Mouse (Mus musculus): ENCODE data around the gene Grtp1. TPM values are rescaled to one million over a fixed set of nuclear protein-coding genes. Genes with fewer than 3 reads are reported as not detected.

Grtp1 gene
- polyA plus RNA-seq, 1 experiment from 2014 or later, result 19.7 TPM

- WGBS, result 47% methylated on average over 3 of the region's 3 CpGs
These were observed 1.6 kb upstream of the Grtp1 start for GRCm38 (mm10) chr8:13202041-13202440.

DNA sequence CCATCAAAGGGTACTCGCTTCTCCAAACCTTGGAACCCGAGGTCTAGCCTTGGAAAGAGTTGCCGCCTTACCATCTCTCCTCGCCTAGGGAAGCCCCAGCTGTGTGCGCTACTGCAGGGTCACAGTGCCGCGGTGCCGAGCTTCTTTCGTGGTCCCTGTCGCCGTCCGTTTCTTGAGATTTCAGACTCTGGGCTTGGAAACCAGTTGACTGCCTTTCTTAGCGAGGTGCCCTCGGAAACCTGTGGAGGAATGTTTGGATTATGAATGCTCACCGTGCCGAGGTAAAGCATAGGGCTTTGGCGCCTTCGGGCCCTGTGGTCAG lies 554 bp upstream of the Grtp1 start:
- Histone ChIP-seq H3K4me1 (replicated peaks; ENCODE audit: control insufficient read depth, insufficient read depth, low read length) (peaks cover 36% of the 10 kb centered on the region), H3K9me3 (ENCODE audit: control insufficient read depth, low read length) (no peaks in the 10 kb centered on the region), H3K9ac (ENCODE audit: low read depth, low read length) (peak overlapping the region; percentile 80), H3K27ac (ENCODE audit: low read depth, low read length) (peak overlapping the region; percentile 92; the same call in 1 of the 2 replicates), H3K36me3 (ENCODE audit: control insufficient read depth, insufficient read depth, low read length) (no peaks in the 10 kb centered on the region), H3K27me3 (replicated peaks; ENCODE audit: control insufficient read depth, insufficient read depth, low read length) (peaks cover 7% of the 10 kb centered on the region), H3K4me2 (peak overlapping the region; percentile 73), H3K4me3 (ENCODE audit: low read depth, low read length) (peak overlapping the region; percentile 62)
- 5% methylated on average over 18 of the region's 18 CpGs for WGBS
- ATAC-seq (replicated peaks; ENCODE audit: low FRiP score) (0 out of 2 replicates have a peak, but pooled peaks have one; percentile 33), DNase-seq (ENCODE audit: low spot score) (peak; percentile 56)

More at GRCm38 (mm10) chr8:13202041-13202440, 1.6 kb upstream of the Grtp1 start:
- Histone ChIP-seq H3K4me2 (peak overlapping the region; percentile 73), H3K4me1 (replicated peaks; ENCODE audit: control insufficient read depth, insufficient read depth, low read length) (peaks cover 46% of the 10 kb centered on the region), H3K36me3 (ENCODE audit: control insufficient read depth, insufficient read depth, low read length) (no peaks in the 10 kb centered on the region), H3K4me3 (ENCODE audit: low read depth, low read length) (peak overlapping the region; percentile 62), H3K9ac (ENCODE audit: low read depth, low read length) (peak overlapping the region; percentile 80), H3K27ac (ENCODE audit: low read depth, low read length) (peak overlapping the region; percentile 92), H3K27me3 (replicated peaks; ENCODE audit: control insufficient read depth, insufficient read depth, low read length) (peaks cover 7% of the 10 kb centered on the region), H3K9me3 (ENCODE audit: control insufficient read depth, low read length) (no peaks in the 10 kb centered on the region)
- DNase-seq (ENCODE audit: low spot score) (no peak), ATAC-seq (replicated peaks; ENCODE audit: low FRiP score) (no peak)

GRCm38 (mm10) chr8:13199385-13200061 lies 897 bp downstream of the Grtp1 start:
- WGBS, result 25% methylated on average over 14 of the region's 14 CpGs
- Histone ChIP-seq H3K4me2 (peak overlapping the region; percentile 73), H3K4me1 (replicated peaks; ENCODE audit: control insufficient read depth, insufficient read depth, low read length) (peaks cover 28% of the 10 kb centered on the region), H3K27me3 (replicated peaks; ENCODE audit: control insufficient read depth, insufficient read depth, low read length) (peaks cover 7% of the 10 kb centered on the region), H3K4me3 (ENCODE audit: low read depth, low read length) (peak overlapping the region; percentile 62), H3K9me3 (ENCODE audit: control insufficient read depth, low read length) (no peaks in the 10 kb centered on the region), H3K9ac (ENCODE audit: low read depth, low read length) (peak overlapping the region; percentile 80), H3K36me3 (ENCODE audit: control insufficient read depth, insufficient read depth, low read length) (no peaks in the 10 kb centered on the region), H3K27ac (ENCODE audit: low read depth, low read length) (no peak overlapping the region)
- DNase-seq (ENCODE audit: low spot score) (no peak), ATAC-seq (replicated peaks; ENCODE audit: low FRiP score) (no peak)

- Histone ChIP-seq H3K36me3 (ENCODE audit: control insufficient read depth, insufficient read depth, low read length) (no peaks in the 10 kb centered on the region), H3K27ac (ENCODE audit: low read depth, low read length) (no peak overlapping the region), H3K4me1 (replicated peaks; ENCODE audit: control insufficient read depth, insufficient read depth, low read length) (peaks cover 14% of the 10 kb centered on the region), H3K4me2 (no peak overlapping the region), H3K4me3 (ENCODE audit: low read depth, low read length) (no peak overlapping the region), H3K9ac (ENCODE audit: low read depth, low read length) (no peak overlapping the region), H3K9me3 (ENCODE audit: control insufficient read depth, low read length) (no peaks in the 10 kb centered on the region), H3K27me3 (replicated peaks; ENCODE audit: control insufficient read depth, insufficient read depth, low read length) (peaks cover 5% of the 10 kb centered on the region)
- WGBS, result 85% methylated on average over 5 of the region's 5 CpGs
- no peak for DNase-seq (ENCODE audit: low spot score)
- ATAC-seq (replicated peaks; ENCODE audit: low FRiP score), result no peak
These were observed 2.9 kb downstream of the Grtp1 start for GRCm38 (mm10) chr8:13197493-13197892.

GRCm38 (mm10) chr8:13194818-13195217 lies 5.6 kb downstream of the Grtp1 start:
- no peak overlapping the region for H3K9ac ChIP-seq (ENCODE audit: low read depth, low read length)
- H3K4me1 ChIP-seq (replicated peaks; ENCODE audit: control insufficient read depth, insufficient read depth, low read length), result peaks cover 9% of the 10 kb centered on the region
- H3K27me3 ChIP-seq (replicated peaks; ENCODE audit: control insufficient read depth, insufficient read depth, low read length), result peaks cover 5% of the 10 kb centered on the region; the same call in 1 of the 2 replicates
- no peak for ATAC-seq (replicated peaks; ENCODE audit: low FRiP score)
- H3K9me3 ChIP-seq (ENCODE audit: control insufficient read depth, low read length), result no peaks in the 10 kb centered on the region
- WGBS, result 51% methylated on average over 10 of the region's 10 CpGs
- no peaks in the 10 kb centered on the region for H3K36me3 ChIP-seq (ENCODE audit: control insufficient read depth, insufficient read depth, low read length)
- H3K27ac ChIP-seq (ENCODE audit: low read depth, low read length), result no peak overlapping the region
- H3K4me3 ChIP-seq (ENCODE audit: low read depth, low read length), result no peak overlapping the region
- DNase-seq (ENCODE audit: low spot score), result no peak
- no peak overlapping the region for H3K4me2 ChIP-seq

DNA sequence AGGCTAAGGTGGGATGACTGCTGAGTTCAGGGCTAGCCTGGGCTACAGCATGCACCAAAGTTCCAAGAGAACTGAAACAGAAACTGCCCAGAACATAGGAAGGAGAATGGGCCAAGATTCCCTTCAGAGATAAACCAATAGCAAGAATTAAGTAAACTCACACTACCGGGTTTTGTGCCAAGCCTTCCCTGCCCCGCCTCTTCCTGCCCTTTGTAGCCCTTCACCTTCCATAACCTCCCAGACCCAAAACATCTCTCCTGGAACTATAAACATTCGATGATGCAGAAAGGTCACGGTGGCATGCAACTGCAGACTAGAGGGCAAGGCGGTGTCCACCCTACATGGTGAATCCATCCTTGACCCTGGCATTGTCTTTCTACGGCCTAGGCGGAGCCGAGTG lies 10.2 kb downstream of the Grtp1 start:
- H3K9ac ChIP-seq (ENCODE audit: low read depth, low read length), result no peak overlapping the region
- DNase-seq (ENCODE audit: low spot score) (no peak), ATAC-seq (replicated peaks; ENCODE audit: low FRiP score) (no peak)
- WGBS, result 91% methylated on average over 8 of the region's 8 CpGs
- H3K4me1 ChIP-seq (replicated peaks; ENCODE audit: control insufficient read depth, insufficient read depth, low read length), result no peaks in the 10 kb centered on the region
- H3K27ac ChIP-seq (ENCODE audit: low read depth, low read length), result no peak overlapping the region
- no peak overlapping the region for H3K4me3 ChIP-seq (ENCODE audit: low read depth, low read length)
- H3K9me3 ChIP-seq (ENCODE audit: control insufficient read depth, low read length), result no peaks in the 10 kb centered on the region
- H3K4me2 ChIP-seq, result no peak overlapping the region
- H3K27me3 ChIP-seq (replicated peaks; ENCODE audit: control insufficient read depth, insufficient read depth, low read length), result no peaks in the 10 kb centered on the region
- no peaks in the 10 kb centered on the region for H3K36me3 ChIP-seq (ENCODE audit: control insufficient read depth, insufficient read depth, low read length)

DNA sequence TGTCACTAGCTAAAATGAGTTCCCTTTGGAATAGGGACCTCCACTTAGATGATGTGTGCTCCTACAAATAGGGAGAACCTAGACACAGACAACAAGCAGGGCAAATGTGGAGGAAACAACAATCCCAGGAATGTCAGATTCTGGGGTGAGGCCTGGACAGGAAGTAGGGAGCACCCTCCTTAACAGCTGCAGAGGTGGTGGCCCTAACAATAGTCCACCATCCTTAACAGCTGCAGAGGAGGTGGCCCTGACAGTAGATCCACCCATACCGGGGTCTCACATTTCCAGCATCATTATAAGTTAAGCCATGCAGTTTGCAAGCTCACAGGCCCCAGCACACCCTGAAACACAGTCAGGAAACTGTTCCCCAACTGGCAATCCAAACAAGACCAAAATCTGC lies 11.6 kb downstream of the Grtp1 start:
- Histone ChIP-seq H3K4me1 (replicated peaks; ENCODE audit: control insufficient read depth, insufficient read depth, low read length) (no peaks in the 10 kb centered on the region), H3K4me2 (no peak overlapping the region), H3K9ac (ENCODE audit: low read depth, low read length) (no peak overlapping the region), H3K27me3 (replicated peaks; ENCODE audit: control insufficient read depth, insufficient read depth, low read length) (no peaks in the 10 kb centered on the region), H3K36me3 (ENCODE audit: control insufficient read depth, insufficient read depth, low read length) (0 out of 2 replicates have a peak, but pooled peaks cover 2% of the 10 kb centered on the region), H3K4me3 (ENCODE audit: low read depth, low read length) (no peak overlapping the region), H3K27ac (ENCODE audit: low read depth, low read length) (no peak overlapping the region), H3K9me3 (ENCODE audit: control insufficient read depth, low read length) (no peaks in the 10 kb centered on the region)
- DNase-seq (ENCODE audit: low spot score) (no peak), ATAC-seq (replicated peaks; ENCODE audit: low FRiP score) (no peak)
- 86% methylated on average over 1 of the region's 1 CpGs for WGBS

GRCm38 (mm10) chr8:13188052-13188555 lies 12.3 kb downstream of the Grtp1 start:
- no peaks in the 10 kb centered on the region for H3K9me3 ChIP-seq (ENCODE audit: control insufficient read depth, low read length)
- H3K27ac ChIP-seq (ENCODE audit: low read depth, low read length), result no peak overlapping the region
- H3K4me1 ChIP-seq (replicated peaks; ENCODE audit: control insufficient read depth, insufficient read depth, low read length), result no peaks in the 10 kb centered on the region
- no peak overlapping the region for H3K4me3 ChIP-seq (ENCODE audit: low read depth, low read length)
- H3K27me3 ChIP-seq (replicated peaks; ENCODE audit: control insufficient read depth, insufficient read depth, low read length), result no peaks in the 10 kb centered on the region
- no peak for DNase-seq (ENCODE audit: low spot score)
- no peak overlapping the region for H3K4me2 ChIP-seq
- 0 out of 2 replicates have a peak, but pooled peaks cover 2% of the 10 kb centered on the region for H3K36me3 ChIP-seq (ENCODE audit: control insufficient read depth, insufficient read depth, low read length)
- no peak for ATAC-seq (replicated peaks; ENCODE audit: low FRiP score)
- H3K9ac ChIP-seq (ENCODE audit: low read depth, low read length), result no peak overlapping the region
- WGBS, result 89% methylated on average over 13 of the region's 13 CpGs

DNA sequence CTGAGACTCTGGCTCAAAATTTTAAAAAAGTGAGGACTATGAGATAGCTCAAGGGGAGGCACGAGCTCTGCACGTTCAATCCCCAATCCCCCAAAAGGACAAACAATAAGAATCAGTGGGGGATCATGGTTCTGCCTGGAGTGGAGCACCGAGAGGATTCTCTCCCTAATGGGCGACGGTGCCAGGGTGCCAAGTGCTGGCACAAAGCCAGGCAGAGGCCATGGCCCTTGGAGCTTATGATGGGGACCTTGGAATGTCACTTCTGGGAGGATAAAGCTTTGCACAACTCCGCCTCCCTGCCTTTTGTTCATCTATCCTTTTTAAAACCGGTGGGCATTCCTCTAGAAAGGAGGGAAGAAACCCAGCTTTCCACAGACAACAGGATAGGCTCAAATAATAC lies 12.8 kb downstream of the Grtp1 start:
- no peaks in the 10 kb centered on the region for H3K9me3 ChIP-seq (ENCODE audit: control insufficient read depth, low read length)
- 78% methylated on average over 7 of the region's 7 CpGs for WGBS
- H3K27me3 ChIP-seq (replicated peaks; ENCODE audit: control insufficient read depth, insufficient read depth, low read length), result no peaks in the 10 kb centered on the region
- 0 out of 2 replicates have a peak, but pooled peaks cover 2% of the 10 kb centered on the region for H3K36me3 ChIP-seq (ENCODE audit: control insufficient read depth, insufficient read depth, low read length)
- H3K27ac ChIP-seq (ENCODE audit: low read depth, low read length), result no peak overlapping the region
- H3K4me1 ChIP-seq (replicated peaks; ENCODE audit: control insufficient read depth, insufficient read depth, low read length), result no peaks in the 10 kb centered on the region
- ATAC-seq (replicated peaks; ENCODE audit: low FRiP score), result no peak
- no peak overlapping the region for H3K9ac ChIP-seq (ENCODE audit: low read depth, low read length)
- DNase-seq (ENCODE audit: low spot score), result no peak
- H3K4me3 ChIP-seq (ENCODE audit: low read depth, low read length), result no peak overlapping the region
- no peak overlapping the region for H3K4me2 ChIP-seq

Measured in liver, embryonic 11.5 days (tissue).